Mouse (Mus musculus): ENCODE measurements around the gene Fam168a. TPM values are rescaled to one million over a fixed set of nuclear protein-coding genes. Genes with fewer than 3 reads are reported as not detected.
"Not testable (repeated sequence)": the region's sequence is repeated elsewhere in the genome, so short reads cannot be mapped to it uniquely, and the experiment has no call there.

Gene Fam168a
- total RNA-seq, 2 experiments from 2014 or later: 51.6 to 55.3 TPM

GRCm38 (mm10) chr7:100706883-100707480 is 547 bp downstream of the Fam168a start:
- DNase-seq: no peak

- no peak for DNase-seq
These were observed 12.3 kb downstream of the Fam168a start for GRCm38 (mm10) chr7:100718741-100719140.

GRCm38 (mm10) chr7:100722268-100722667 is 15.8 kb downstream of the Fam168a start:
- no peak for DNase-seq

GRCm38 (mm10) chr7:100723453-100724294 is 17.2 kb downstream of the Fam168a start:
- no peak for DNase-seq

- no peak for DNase-seq
These were observed 21.2 kb downstream of the Fam168a start for GRCm38 (mm10) chr7:100727538-100728085.

GRCm38 (mm10) chr7:100729778-100730177 is 23.3 kb downstream of the Fam168a start:
- no peak for DNase-seq

GRCm38 (mm10) chr7:100732341-100733050 is 26.1 kb downstream of the Fam168a start:
- DNase-seq: no peak

GRCm38 (mm10) chr7:100733051-100733813 is 26.8 kb downstream of the Fam168a start:
- DNase-seq: peak; percentile 19

- no peak for DNase-seq
These were observed 27.8 kb downstream of the Fam168a start for GRCm38 (mm10) chr7:100734201-100734600.

- DNase-seq: not testable (repeated sequence)
These were observed 28.5 kb downstream of the Fam168a start for GRCm38 (mm10) chr7:100734905-100735304.

- DNase-seq: no peak
These were observed 29.7 kb downstream of the Fam168a start for GRCm38 (mm10) chr7:100736131-100736530.

- no peak for DNase-seq
These were observed 37.9 kb downstream of the Fam168a start for GRCm38 (mm10) chr7:100744372-100744771.

GRCm38 (mm10) chr7:100750101-100750500 is 43.7 kb downstream of the Fam168a start:
- DNase-seq: no peak

- DNase-seq: no peak
These were observed 52.3 kb downstream of the Fam168a start for GRCm38 (mm10) chr7:100758718-100759117.

- DNase-seq: peak; percentile 3
These were observed 56.3 kb downstream of the Fam168a start for GRCm38 (mm10) chr7:100762726-100763125.

- DNase-seq: no peak
These were observed 61.1 kb downstream of the Fam168a start for GRCm38 (mm10) chr7:100767568-100767967.

GRCm38 (mm10) chr7:100768009-100768408 is 61.6 kb downstream of the Fam168a start:
- DNase-seq: no peak

GRCm38 (mm10) chr7:100769534-100770083 is 63.2 kb downstream of the Fam168a start:
- DNase-seq: no peak

GRCm38 (mm10) chr7:100770669-100771341 is 64.4 kb downstream of the Fam168a start:
- DNase-seq: no peak

GRCm38 (mm10) chr7:100774189-100774588 is 67.8 kb downstream of the Fam168a start:
- DNase-seq: no peak

- no peak for DNase-seq
These were observed 69.4 kb downstream of the Fam168a start for GRCm38 (mm10) chr7:100775810-100776209.

All from gastrocnemius, postnatal 10 days (tissue).